Mouse (Mus musculus) Patski (cell line): ENCODE results near the gene Ncapg. TPM values are rescaled to one million over a fixed set of nuclear protein-coding genes. Genes with fewer than 3 reads are reported as not detected.
A peak's percentile ranks its signal among the peaks of the same experiment; 100 is the strongest.
"Not testable (repeated sequence)": the region's sequence is repeated elsewhere in the genome, so short reads cannot be mapped to it uniquely, and the experiment has no call there.

Source experiments
- ATAC-seq: fragments of 100-300 bp; one replicate; pipeline ENCODE4 v1.8.0; 2021
- CTCF ChIA-PET: fragments of 350-600 bp; sonication (Branson Sonifier 250); formaldehyde crosslinking; loops from one replicate; lab custom pipeline; 2022; ENCODE audit warnings: inconsistent platforms; lab: Charles Lee
- POLR2A ChIA-PET: fragments of 350-600 bp; sonication (Branson Sonifier 250); formaldehyde crosslinking; loops from one replicate; lab custom pipeline; 2022; ENCODE audit warnings: antibody characterized with exemption, inconsistent platforms; lab: Charles Lee
- DNase-seq: peaks from one replicate; pipeline ENCODE4 v3.0.0-alpha.2; 2011; ENCODE audit warnings: low read depth, low spot score
- H3K27me3 ChIP-seq: fragments of 371-371 bp; one replicate; pipeline ENCODE4 v1.5.1; 2021
- CTCF ChIP-seq: fragments of 100-300 bp; IDR thresholded peaks from one replicate; pipeline ENCODE4 v1.5.1; 2021
- in situ Hi-C: fragments of 300-500 bp; cut with MboI; formaldehyde crosslinking; loops from 3 replicates; pipeline ENCODE4 v1.11.1; 2018; ENCODE audit warnings: low pct_unique_long_range_greater_than_20kb, mixed read lengths
- polyA plus RNA-seq: library from polyadenylated mRNA; unstranded; gene quantifications from one replicate; pipeline ENCODE4 v1.2.3, GENCODE M21; 2021

The Ncapg gene
- 29.2 TPM for polyA plus RNA-seq

DNA sequence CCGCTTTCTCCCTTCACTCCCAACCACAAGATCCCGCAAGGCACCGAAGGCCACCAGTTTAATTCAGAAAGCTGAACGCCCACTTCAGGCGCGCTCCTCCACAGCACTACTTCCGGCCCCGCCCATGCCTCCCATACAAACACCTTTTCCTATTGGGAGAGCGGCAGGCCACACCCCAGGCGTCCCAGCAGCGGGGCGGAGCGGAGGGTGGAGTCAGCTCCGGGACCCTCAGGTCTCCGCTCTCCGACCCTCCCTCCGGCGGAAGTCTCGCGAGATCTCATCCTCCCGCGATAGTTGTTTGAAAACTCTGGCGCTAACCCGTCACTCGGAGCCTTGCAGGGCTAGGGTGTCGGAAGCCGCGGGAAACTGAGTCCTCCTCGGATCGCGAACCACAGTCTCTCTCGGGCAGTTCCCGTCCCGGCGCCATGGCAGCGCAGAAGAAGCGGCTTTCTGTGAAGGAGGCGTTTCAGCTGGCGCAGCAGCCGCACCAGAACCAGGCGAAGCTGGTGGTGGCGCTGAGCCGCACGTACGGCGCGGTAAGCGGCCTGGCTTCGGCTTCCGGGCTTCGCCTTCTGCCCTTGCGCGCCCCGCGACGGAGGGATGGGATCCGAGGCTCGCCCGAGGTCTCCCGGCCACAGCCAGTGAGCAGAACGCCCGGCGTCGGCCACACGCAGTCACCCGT, at the start of gene Ncapg:
TSS of gene Ncapg (plus strand) at position 322 of the 682 bp plus-strand sequence.
- ChIA-PET POLR2A (no interaction called here), CTCF (interaction anchor here (2.7 kb wide), 1 partner anchor 135 kb away, joined by 9 read pairs; no protein-coding TSS in a partner anchor)
- ATAC-seq, result peak; percentile 100
- peak; percentile 95 for DNase-seq
- TF ChIP-seq CTCF, result no peak
- no peaks in the 10 kb centered on the region for H3K27me3 ChIP-seq
- in situ Hi-C loops, result loop anchor here (5.0 to 25.0 kb wide), 3 partner anchors 137 to 1382 kb away; no protein-coding TSS in a partner anchor

DNA sequence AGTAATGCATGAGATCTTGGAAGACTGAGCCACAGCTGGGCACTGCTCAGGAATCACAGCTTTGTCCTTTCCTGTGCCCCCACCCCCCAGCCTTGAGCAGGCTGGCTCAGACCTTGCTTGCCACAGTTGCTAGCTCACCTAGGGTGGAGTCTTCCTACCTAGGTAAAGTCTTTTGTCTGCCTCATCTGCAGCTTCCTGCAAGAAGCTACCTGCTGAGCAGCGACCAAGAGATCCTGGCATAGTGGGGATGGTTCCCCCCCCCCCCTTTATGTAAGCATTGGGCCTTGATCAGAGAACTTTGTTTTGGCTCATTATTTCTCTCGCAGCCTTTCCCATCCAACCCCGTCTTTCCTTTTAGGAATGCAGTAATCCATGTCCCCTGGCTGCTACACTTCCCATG, 48.2 kb upstream of the Ncapg start:
- no peak for TF ChIP-seq CTCF
- no peak for DNase-seq
- CTCF ChIA-PET, result no interaction called here

GRCm38 (mm10) chr5:45627771-45628170, 41.9 kb upstream of the Ncapg start:
- CTCF ChIA-PET, result interaction anchor here (1.1 kb wide), 1 partner anchor 93 kb away, joined by 3 read pairs; no protein-coding TSS in a partner anchor
- in situ Hi-C loops, result loop anchor here (5.0 kb wide), 1 partner anchor 45 kb away; no protein-coding TSS in a partner anchor
- POLR2A ChIA-PET, result no interaction called here
- ATAC-seq (no peak), DNase-seq (no peak)
- peaks cover 15% of the 10 kb centered on the region for H3K27me3 ChIP-seq
- TF ChIP-seq CTCF, result no peak

More for the DNA sequence above, 48.2 kb upstream of the Ncapg start:
- ATAC-seq, result no peak
- in situ Hi-C loops, result no loop called here
- POLR2A ChIA-PET, result no interaction called here
- peaks cover 7% of the 10 kb centered on the region for H3K27me3 ChIP-seq

GRCm38 (mm10) chr5:45629470-45629869, 40.2 kb upstream of the Ncapg start:
- peaks cover 15% of the 10 kb centered on the region for H3K27me3 ChIP-seq
- no peak for ATAC-seq
- no peak for TF ChIP-seq CTCF
- ChIA-PET POLR2A (no interaction called here), CTCF (no interaction called here)
- no peak for DNase-seq
- in situ Hi-C loops, result loop anchor here (5.0 kb wide), 1 partner anchor 47 kb away; no protein-coding TSS in a partner anchor

GRCm38 (mm10) chr5:45638378-45638777, 31.3 kb upstream of the Ncapg start:
- peaks cover 62% of the 10 kb centered on the region for H3K27me3 ChIP-seq
- in situ Hi-C loops, result no loop called here
- POLR2A ChIA-PET, result no interaction called here
- TF ChIP-seq CTCF, result no peak
- no peak for DNase-seq
- CTCF ChIA-PET, result interaction anchor here (1.1 to 1.2 kb wide), 2 partner anchors 10 to 14 kb away, joined by 3 read pairs; no protein-coding TSS in a partner anchor
- no peak for ATAC-seq

GRCm38 (mm10) chr5:45638806-45639714, 30.7 kb upstream of the Ncapg start, which contains the start of gene Fam184b:
TSS of gene Fam184b (minus strand) at chr5:45639614.
- ATAC-seq (peak; percentile 64), DNase-seq (no peak)
- ChIA-PET POLR2A (no interaction called here), CTCF (interaction anchor here (1.2 to 1.3 kb wide), 2 partner anchors 14 to 29 kb away, joined by 3 to 4 read pairs; no protein-coding TSS in a partner anchor)
- TF ChIP-seq CTCF, result no peak
- H3K27me3 ChIP-seq, result peaks cover 67% of the 10 kb centered on the region
- in situ Hi-C loops, result no loop called here

- ChIA-PET POLR2A (no interaction called here), CTCF (interaction anchor here (1.2 to 1.3 kb wide), 2 partner anchors 14 to 28 kb away, joined by 3 to 4 read pairs; no protein-coding TSS in a partner anchor)
- ATAC-seq, result no peak
- TF ChIP-seq CTCF, result no peak
- no peak for DNase-seq
- in situ Hi-C loops, result no loop called here
- peaks cover 72% of the 10 kb centered on the region for H3K27me3 ChIP-seq
These were observed 30.0 kb upstream of the Ncapg start for GRCm38 (mm10) chr5:45639715-45640092.

GRCm38 (mm10) chr5:45651026-45651703, 18.6 kb upstream of the Ncapg start:
- DNase-seq, result no peak
- no peak for TF ChIP-seq CTCF
- CTCF ChIA-PET, result interaction anchor here (0.6 to 1.2 kb wide), 2 partner anchors 17 to 20 kb away, joined by 3 read pairs; no protein-coding TSS in a partner anchor
- H3K27me3 ChIP-seq, result peaks cover 16% of the 10 kb centered on the region
- POLR2A ChIA-PET, result no interaction called here
- in situ Hi-C loops, result loop anchor here (25.0 kb wide), 1 partner anchor 1364 kb away; no protein-coding TSS in a partner anchor
- no peak for ATAC-seq

DNA sequence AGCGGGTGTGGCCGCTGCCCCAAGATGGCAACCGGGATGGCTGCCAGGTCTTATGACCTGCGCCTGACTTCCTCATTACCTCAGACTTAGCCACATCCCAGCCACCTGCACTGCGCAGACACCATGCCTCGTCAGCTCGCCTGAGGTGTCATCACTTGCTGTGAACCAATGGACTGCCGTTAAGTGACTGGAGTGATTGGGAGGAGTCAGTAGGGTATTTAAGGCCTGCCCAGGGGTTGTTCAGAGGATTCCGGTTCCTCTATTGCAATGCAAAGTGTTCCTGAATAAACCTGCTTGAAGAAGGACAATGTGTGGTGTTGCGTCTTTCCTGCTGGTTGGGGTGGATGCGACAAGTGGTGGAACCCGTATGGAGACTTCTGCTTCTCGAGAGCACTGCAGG, 11.3 kb upstream of the Ncapg start:
- DNase-seq, ATAC-seq, CTCF ChIA-PET, POLR2A ChIA-PET: not testable (repeated sequence)
- in situ Hi-C loops, result loop anchor here (25.0 kb wide), 1 partner anchor 1371 kb away; no protein-coding TSS in a partner anchor
- peaks cover 27% of the 10 kb centered on the region for H3K27me3 ChIP-seq

DNA sequence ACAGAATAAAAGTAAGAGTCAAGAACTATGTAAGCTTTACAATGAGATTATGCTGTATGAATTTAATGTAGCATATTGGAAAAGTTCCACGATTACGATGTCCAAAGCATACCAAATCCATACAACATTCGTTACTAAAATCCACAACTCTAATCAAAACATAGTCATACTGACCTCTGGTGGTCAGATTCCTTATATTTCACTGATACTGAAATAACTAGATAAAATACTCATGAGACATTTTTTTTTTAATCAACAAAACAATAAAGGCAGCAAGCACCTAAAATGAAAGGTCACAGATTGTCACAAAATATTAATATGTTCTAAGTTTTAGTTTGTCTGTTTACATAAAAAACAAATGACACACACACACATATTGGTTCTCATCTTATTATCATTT, 1.4 kb upstream of the Ncapg start:
- ChIA-PET POLR2A (interaction anchor here (0.7 kb wide), 1 partner anchor 175 kb away, joined by 3 read pairs; no protein-coding TSS in a partner anchor), CTCF (interaction anchor here (0.7 to 1.7 kb wide), 12 partner anchors 11 to 210 kb away, joined by 3 to 7 read pairs (median 4); partner anchors contain the start of gene Fam184b)
- TF ChIP-seq CTCF, result peak; percentile 48
- ATAC-seq (no peak), DNase-seq (no peak)
- in situ Hi-C loops, result loop anchor here (5.0 to 25.0 kb wide), 3 partner anchors 136 to 1381 kb away; no protein-coding TSS in a partner anchor
- peaks cover 7% of the 10 kb centered on the region for H3K27me3 ChIP-seq
